15 mouse cellular contexts compared by ENCODE assay signal in genomic region chr10:98877855-98878254, GRCm38 (mm10). TPM values are rescaled to one million over a fixed set of nuclear protein-coding genes. Genes with fewer than 3 reads are reported as not detected.
A peak's percentile ranks its signal among the peaks of the same experiment; 100 is the strongest.
DNase-seq lines count a peak whose midpoint lies in the region; ATAC-seq and TF ChIP-seq lines count a peak whose summit lies in the region.
"Had no signal": no experiment of that assay in that cellular context is flagged by ENCODE, and none has a peak within 500 bp of the region (broad histone marks: within the 10 kb centered on the region; RNA-seq: fewer than 3 reads in every experiment).

No protein-coding gene starts in this region.

- no peak for TF ChIP-seq CTCF in liver, postnatal 0 days (IDR thresholded peaks at IDR 0.05; ENCODE audit: low read depth)

- WGBS in liver, postnatal 0 days (ENCODE audit: insufficient replicate concordance) = 62% methylated on average over 3 of the region's 3 CpGs
- WGBS in intestine, embryonic 16.5 days = 73% methylated on average over 3 of the region's 3 CpGs

- no peak for TF ChIP-seq EP300 in liver, postnatal 0 days (IDR thresholded peaks at IDR 0.05; ENCODE audit: low read depth)

- no peak overlapping the region for H3K27ac ChIP-seq in liver, postnatal 0 days (ENCODE audit: low read depth)
- H3K27ac ChIP-seq in intestine, embryonic 16.5 days (ENCODE audit: low read length) = no peak overlapping the region
- H3K27ac ChIP-seq: heart, embryonic 13.5 days; hindbrain, embryonic 14.5 days; neural tube, embryonic 13.5 days had no signal

- H3K9ac ChIP-seq in liver, postnatal 0 days (replicated peaks) = no peak overlapping the region
- no peak overlapping the region for H3K9ac ChIP-seq in intestine, embryonic 16.5 days (ENCODE audit: low read depth, low read length)
- H3K9ac ChIP-seq: heart, embryonic 13.5 days; hindbrain, embryonic 14.5 days; neural tube, embryonic 13.5 days had no signal

- H3K4me3 ChIP-seq in liver, postnatal 0 days (ENCODE audit: low read depth, low read length) = no peak overlapping the region
- no peak overlapping the region for H3K4me3 ChIP-seq in intestine, embryonic 16.5 days (ENCODE audit: low read length)
- H3K4me3 ChIP-seq: erythroblast, embryonic 14.5 days; heart, embryonic 13.5 days; neural tube, embryonic 13.5 days had no signal

- H3K9me3 ChIP-seq in liver, postnatal 0 days (ENCODE audit: low read length) = no peaks in the 10 kb centered on the region
- H3K9me3 ChIP-seq in intestine, embryonic 16.5 days (ENCODE audit: control insufficient read depth, low read length) = no peaks in the 10 kb centered on the region
- H3K9me3 ChIP-seq: heart, embryonic 13.5 days; neural tube, embryonic 13.5 days had no signal

- no peaks in the 10 kb centered on the region for H3K27me3 ChIP-seq in liver, postnatal 0 days (ENCODE audit: insufficient read depth, low read length)
- H3K27me3 ChIP-seq in intestine, embryonic 16.5 days (replicated peaks; ENCODE audit: control insufficient read depth, insufficient read depth, low read length) = no peaks in the 10 kb centered on the region
- H3K27me3 ChIP-seq: heart, embryonic 13.5 days; neural tube, embryonic 13.5 days had no signal

- no peaks in the 10 kb centered on the region for H3K36me3 ChIP-seq in liver, postnatal 0 days (replicated peaks; ENCODE audit: insufficient read depth, low read length)
- no peaks in the 10 kb centered on the region for H3K36me3 ChIP-seq in intestine, embryonic 16.5 days (ENCODE audit: control insufficient read depth, insufficient read depth, low read length)
- H3K36me3 ChIP-seq: heart, embryonic 13.5 days; neural tube, embryonic 13.5 days had no signal

- H3K4me1 ChIP-seq in liver, postnatal 0 days (ENCODE audit: insufficient read depth) = peaks cover 12% of the 10 kb centered on the region
- H3K4me1 ChIP-seq in intestine, embryonic 16.5 days (ENCODE audit: control insufficient read depth, insufficient read depth, low read length) = no peaks in the 10 kb centered on the region
- H3K4me1 ChIP-seq: heart, embryonic 13.5 days; neural tube, embryonic 13.5 days had no signal

- DNase-seq in B cell, adult 2 months = peak; percentile 79 to 85
- DNase-seq in CD4-positive, CD25-positive, alpha-beta regulatory T cell, adult 2 months (ENCODE audit: low read depth, low spot score) = peak; percentile 90
- DNase-seq in c-Kit-positive CD71-positive TER-119-positive erythroid progenitor cells, embryonic 14.5 days (ENCODE audit: low spot score) = peak; percentile 51
- no peak for DNase-seq in liver, postnatal 0 days
- DNase-seq in frontal cortex, postnatal 10 days (ENCODE audit: low spot score in 2 of 2) = no peak
- no peak for DNase-seq in heart, postnatal 25 days (ENCODE audit: low spot score)
- DNase-seq in left cerebral cortex, adult 11 months (ENCODE audit: low spot score) = no peak
- DNase-seq: adrenal gland, postnatal 10 days; cerebellum, adult 9-11 months; kidney, postnatal 36 days had no signal

- no peak overlapping the region for H3K4me2 ChIP-seq in liver, postnatal 0 days (ENCODE audit: low read depth, low read length)
- H3K4me2 ChIP-seq in intestine, embryonic 16.5 days (ENCODE audit: low read depth, low read length) = no peak overlapping the region
- H3K4me2 ChIP-seq: heart, embryonic 13.5 days; hindbrain, embryonic 14.5 days; neural tube, embryonic 13.5 days had no signal

- ATAC-seq in liver, postnatal 0 days = peak; percentile 67
- ATAC-seq in intestine, embryonic 16.5 days = no peak

- intact Hi-C loops in heart, postnatal 25 days (cut with DNase I) = no loop called here

RNA-seq across cellular contexts. Expression of gene Atp2b1, which starts 36.4 kb away (rescaled TPM):
- 33.3 and 37.0 TPM in 2 replicates for polyA plus RNA-seq in liver, postnatal 0 days (2015; fragmentation: Nextera tagmentation; extraction: Ambion mirVana)
- 149 and 151 TPM in 2 replicates for polyA plus RNA-seq in intestine, embryonic 16.5 days (2015; fragmentation: Nextera tagmentation; extraction: Ambion mirVana)
- total RNA-seq in heart, postnatal 25 days (2021) = 10 to 100 TPM; 67.8 to 71.3 TPM

Comparison
In these comparisons a context has a peak if more than half of its experiments do, and no peak if none do; other contexts are left out.
1. DNase-seq: peak in B cell, adult 2 months (2 of 2), CD4-positive, CD25-positive, alpha-beta regulatory T cell, adult 2 months (single experiment) and c-Kit-positive CD71-positive TER-119-positive erythroid progenitor cells, embryonic 14.5 days (single experiment); none in liver, postnatal 0 days (single experiment), frontal cortex, postnatal 10 days (0 of 2), heart, postnatal 25 days (single experiment) and left cerebral cortex, adult 11 months (single experiment).